Mouse (Mus musculus): ENCODE measurements around the gene Fam178b. TPM values are rescaled to one million over a fixed set of nuclear protein-coding genes. Genes with fewer than 3 reads are reported as not detected.
A peak's percentile ranks its signal among the peaks of the same experiment; 100 is the strongest.

The Fam178b gene
- total RNA-seq, 2 experiments from 2014 or later: not detected

- intact Hi-C loops (cut with DNase I): no loop called here
- peak in 1 of 2 experiments; percentile 40 for DNase-seq (ENCODE audit: low spot score in 2 of 2)
Observed at GRCm38 (mm10) chr1:36535477-36536396, 147.2 kb downstream of the Fam178b start.

GRCm38 (mm10) chr1:36534595-36535058, 148.4 kb downstream of the Fam178b start:
- intact Hi-C loops (cut with DNase I): no loop called here
- no peak for DNase-seq (ENCODE audit: low spot score in 2 of 2)

GRCm38 (mm10) chr1:36533546-36533945, 149.4 kb downstream of the Fam178b start:
- intact Hi-C loops (cut with DNase I): no loop called here
- DNase-seq (ENCODE audit: low spot score in 2 of 2): no peak

GRCm38 (mm10) chr1:36531461-36531860, 151.5 kb downstream of the Fam178b start:
- no peak for DNase-seq (ENCODE audit: low spot score in 2 of 2)
- intact Hi-C loops (cut with DNase I): no loop called here

GRCm38 (mm10) chr1:36530962-36531361, 152.0 kb downstream of the Fam178b start:
- DNase-seq (ENCODE audit: low spot score in 2 of 2): no peak
- intact Hi-C loops (cut with DNase I): no loop called here

- intact Hi-C loops (cut with DNase I): no loop called here
- DNase-seq (ENCODE audit: low spot score in 2 of 2): no peak
Observed at GRCm38 (mm10) chr1:36530485-36530884, 152.5 kb downstream of the Fam178b start.

- intact Hi-C loops (cut with DNase I): no loop called here
- no peak for DNase-seq (ENCODE audit: low spot score in 2 of 2)
Observed at GRCm38 (mm10) chr1:36529875-36530274, 153.1 kb downstream of the Fam178b start.

GRCm38 (mm10) chr1:36529274-36529673, 153.7 kb downstream of the Fam178b start:
- DNase-seq (ENCODE audit: low spot score in 2 of 2): no peak
- intact Hi-C loops (cut with DNase I): no loop called here

GRCm38 (mm10) chr1:36528351-36528750, 154.6 kb downstream of the Fam178b start:
- DNase-seq (ENCODE audit: low spot score in 2 of 2): no peak
- intact Hi-C loops (cut with DNase I): no loop called here

GRCm38 (mm10) chr1:36526903-36527302, 156.1 kb downstream of the Fam178b start:
- no peak for DNase-seq (ENCODE audit: low spot score in 2 of 2)
- intact Hi-C loops (cut with DNase I): no loop called here

- intact Hi-C loops (cut with DNase I): no loop called here
- DNase-seq (ENCODE audit: low spot score in 2 of 2): no peak
Observed at GRCm38 (mm10) chr1:36525774-36526173, 157.2 kb downstream of the Fam178b start.

GRCm38 (mm10) chr1:36524058-36524457, 158.9 kb downstream of the Fam178b start:
- DNase-seq (ENCODE audit: low spot score in 2 of 2): no peak
- intact Hi-C loops (cut with DNase I): no loop called here

GRCm38 (mm10) chr1:36523332-36524013, 159.5 kb downstream of the Fam178b start:
- no peak for DNase-seq (ENCODE audit: low spot score in 2 of 2)
- intact Hi-C loops (cut with DNase I): no loop called here

- no peak for DNase-seq (ENCODE audit: low spot score in 2 of 2)
- intact Hi-C loops (cut with DNase I): no loop called here
Observed at GRCm38 (mm10) chr1:36522210-36522609, 160.8 kb downstream of the Fam178b start.

- intact Hi-C loops (cut with DNase I): no loop called here
- DNase-seq (ENCODE audit: low spot score in 2 of 2): no peak
Observed at GRCm38 (mm10) chr1:36519626-36520025, 163.4 kb downstream of the Fam178b start.

- intact Hi-C loops (cut with DNase I): no loop called here
- no peak for DNase-seq (ENCODE audit: low spot score in 2 of 2)
Observed at GRCm38 (mm10) chr1:36518259-36518658, 164.7 kb downstream of the Fam178b start.

- intact Hi-C loops (cut with DNase I): loop anchor here (5.0 kb wide), 2 partner anchors 71 to 146 kb away; partner anchors contain the start of gene Kansl3
- no peak for DNase-seq (ENCODE audit: low spot score in 2 of 2)
Observed at GRCm38 (mm10) chr1:36513718-36514117, 169.3 kb downstream of the Fam178b start.

GRCm38 (mm10) chr1:36513310-36513709, 169.7 kb downstream of the Fam178b start:
- peak in 1 of 2 experiments; percentile 43 for DNase-seq (ENCODE audit: low spot score in 2 of 2)
- intact Hi-C loops (cut with DNase I): loop anchor here (5.0 kb wide), 2 partner anchors 71 to 146 kb away; partner anchors contain the start of gene Kansl3

GRCm38 (mm10) chr1:36512966-36513280, 170.1 kb downstream of the Fam178b start:
- no peak for DNase-seq (ENCODE audit: low spot score in 2 of 2)
- intact Hi-C loops (cut with DNase I): loop anchor here (5.0 kb wide), 2 partner anchors 71 to 146 kb away; partner anchors contain the start of gene Kansl3
